Mouse (Mus musculus) lung, postnatal 14 days (tissue): Measurements from ENCODE around the gene Chd3.
"Not testable (repeated sequence)": the region's sequence is repeated elsewhere in the genome, so short reads cannot be mapped to it uniquely, and the experiment has no call there.

ENCODE experiments used
- DNase-seq: peaks from one replicate; pipeline ENCODE4 v3.0.0; 2021

Gene Chd3

DNA sequence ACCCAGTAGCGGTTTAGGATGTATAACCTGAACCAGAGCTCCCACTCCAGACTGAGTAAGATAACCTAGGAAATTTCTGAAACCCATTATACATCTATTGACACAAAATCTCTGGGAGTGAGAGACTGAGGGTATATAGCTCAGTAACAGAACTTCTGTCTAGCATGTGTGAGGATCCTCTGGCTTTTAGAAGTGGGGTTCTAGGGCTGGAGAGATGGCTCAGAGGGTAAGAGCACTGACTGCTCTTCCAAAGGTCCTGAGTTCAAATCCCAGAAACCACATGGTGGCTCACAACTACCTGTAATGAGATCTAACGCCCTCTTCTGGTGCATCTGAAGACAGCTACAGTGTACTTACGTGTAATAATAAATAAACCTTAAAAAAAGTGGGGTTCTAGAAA, 51.2 kb downstream of the Chd3 start:
- not testable (repeated sequence) for DNase-seq

DNA sequence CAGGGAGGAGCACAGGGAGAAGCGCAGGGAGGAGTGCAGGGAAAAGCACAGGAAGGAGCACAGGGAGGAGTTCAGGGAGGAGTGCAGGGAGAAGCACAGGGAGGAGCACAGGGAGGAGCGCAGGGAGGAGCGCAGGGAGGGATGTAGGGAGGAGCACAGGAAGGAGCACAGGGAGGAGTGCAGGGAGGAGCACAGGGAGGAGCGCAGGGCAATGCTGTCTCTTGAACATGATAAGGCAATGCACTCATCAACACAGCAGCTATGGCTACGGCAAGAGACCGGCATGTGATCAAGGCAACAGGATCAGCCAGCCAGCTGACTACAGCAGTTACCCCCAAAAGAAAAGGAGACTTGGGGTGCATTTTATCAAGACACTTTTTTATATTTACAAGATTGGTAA, 52.8 kb downstream of the Chd3 start:
- no peak for DNase-seq

DNA sequence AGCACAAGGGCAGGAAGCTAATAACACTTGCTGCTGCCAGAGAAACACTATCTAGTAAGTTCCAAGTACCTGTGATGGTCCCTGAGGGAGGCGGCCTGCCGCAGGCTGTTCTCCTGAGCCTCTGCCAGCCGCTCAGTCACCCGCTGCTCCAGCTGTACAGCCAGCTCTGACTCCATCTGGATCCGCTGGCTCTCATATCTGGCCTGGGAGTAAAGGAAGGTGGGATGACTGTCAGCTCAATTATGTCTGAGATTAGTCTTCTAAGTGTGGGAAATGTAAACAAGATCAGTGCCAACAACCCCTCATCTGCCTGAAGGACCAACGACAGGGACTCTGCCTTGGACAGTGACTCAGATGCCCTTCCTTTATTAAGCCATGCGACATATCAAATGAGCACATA, 57.9 kb downstream of the Chd3 start:
- DNase-seq = no peak

DNA sequence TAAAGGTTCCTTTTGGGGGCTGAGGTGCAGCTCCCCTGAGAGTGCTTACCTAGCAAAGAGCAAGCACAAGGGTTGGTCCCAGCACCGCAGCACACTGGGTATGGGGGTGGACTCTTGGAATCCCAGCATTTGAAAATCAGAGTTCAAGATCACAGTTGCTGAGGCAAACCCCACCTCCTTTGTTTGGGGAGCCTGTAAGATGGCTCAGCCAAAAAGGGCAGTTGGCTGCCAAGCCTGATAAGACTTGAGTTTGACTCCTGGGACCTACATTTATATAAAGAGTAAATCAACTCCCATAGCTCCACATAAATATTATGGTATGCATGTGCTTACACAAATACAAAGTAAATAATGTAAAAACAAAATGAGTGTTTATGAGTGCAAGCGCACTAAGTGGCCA, 63.2 kb downstream of the Chd3 start:
- DNase-seq = no peak

DNA sequence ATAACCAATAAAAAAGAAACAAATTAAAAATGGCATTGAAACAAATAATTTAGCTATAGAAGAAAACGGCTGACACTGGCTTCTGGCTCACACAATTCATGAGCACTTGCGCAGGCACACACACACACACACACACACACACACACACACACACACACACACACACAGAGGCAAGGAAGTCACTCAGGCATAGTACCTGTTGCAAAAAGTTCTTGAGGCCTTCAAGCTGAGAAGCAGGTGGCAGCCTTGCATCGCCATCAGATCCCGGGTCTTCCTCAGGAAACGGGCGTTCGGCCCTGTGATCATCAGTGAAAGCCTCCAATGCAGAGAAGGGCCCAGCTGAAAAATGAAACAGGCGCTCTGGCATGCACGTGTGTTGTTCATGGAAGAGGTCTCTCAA, 63.9 kb downstream of the Chd3 start:
- DNase-seq = no peak

DNA sequence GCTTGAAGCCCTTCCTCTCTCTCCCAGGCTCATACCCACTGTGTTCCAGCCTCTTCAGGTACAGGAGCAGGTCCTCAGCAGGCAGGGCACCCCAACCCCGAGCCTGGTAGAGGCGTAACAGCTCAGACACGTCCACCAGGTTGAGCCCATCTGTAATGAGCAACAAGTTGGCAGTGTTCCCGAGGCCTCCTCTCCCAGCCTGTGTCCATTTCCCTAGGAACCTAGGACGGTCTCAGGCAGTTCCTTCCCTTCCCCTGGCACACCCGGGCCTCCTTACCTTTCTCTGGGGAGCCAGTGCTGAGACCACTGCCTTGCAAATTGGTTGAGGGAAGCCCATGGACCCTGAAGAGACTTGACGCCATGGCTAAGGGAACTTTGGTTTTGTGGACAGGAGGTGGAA, 66.4 kb downstream of the Chd3 start:
- no peak for DNase-seq

DNA sequence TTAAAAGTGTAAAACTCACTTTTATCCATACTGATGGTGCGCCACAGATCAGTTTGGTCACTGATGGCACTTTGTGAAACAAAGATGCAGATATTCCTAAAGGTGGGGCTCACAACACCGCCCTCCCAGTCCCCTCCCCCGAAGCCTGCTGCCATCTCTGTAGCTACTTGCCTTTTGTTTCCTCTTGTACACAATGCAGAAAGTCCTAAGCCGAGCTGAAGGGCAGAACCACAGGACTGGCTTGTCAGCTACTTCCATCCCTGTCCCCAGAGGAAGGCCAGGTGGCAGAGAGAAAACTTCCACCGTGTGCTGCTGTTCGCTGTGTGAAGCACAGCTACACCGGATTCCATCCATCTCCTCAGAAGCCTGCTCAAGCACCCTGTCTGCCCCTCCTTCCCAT, 71.0 kb downstream of the Chd3 start:
- no peak for DNase-seq

DNA sequence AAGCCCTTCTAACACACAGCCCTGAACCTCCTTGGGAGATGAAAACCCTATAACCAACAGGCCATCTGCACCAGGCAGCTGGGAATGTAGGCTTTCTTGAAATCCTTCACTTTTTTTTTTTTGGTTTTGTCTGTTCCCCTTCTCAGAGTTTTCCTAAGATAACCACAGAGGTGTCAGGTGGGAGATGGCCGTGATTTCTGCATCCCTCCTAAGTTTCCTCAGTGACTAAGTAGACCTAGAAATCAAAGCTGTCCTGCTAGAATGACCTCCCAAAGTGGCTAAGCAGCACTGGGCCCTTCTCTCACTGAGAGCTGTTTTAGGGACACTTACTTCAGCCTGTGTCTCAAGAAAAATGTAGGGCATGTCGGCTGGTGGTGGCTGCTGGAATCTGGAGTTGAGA, 71.4 kb downstream of the Chd3 start:
- DNase-seq = no peak

DNA sequence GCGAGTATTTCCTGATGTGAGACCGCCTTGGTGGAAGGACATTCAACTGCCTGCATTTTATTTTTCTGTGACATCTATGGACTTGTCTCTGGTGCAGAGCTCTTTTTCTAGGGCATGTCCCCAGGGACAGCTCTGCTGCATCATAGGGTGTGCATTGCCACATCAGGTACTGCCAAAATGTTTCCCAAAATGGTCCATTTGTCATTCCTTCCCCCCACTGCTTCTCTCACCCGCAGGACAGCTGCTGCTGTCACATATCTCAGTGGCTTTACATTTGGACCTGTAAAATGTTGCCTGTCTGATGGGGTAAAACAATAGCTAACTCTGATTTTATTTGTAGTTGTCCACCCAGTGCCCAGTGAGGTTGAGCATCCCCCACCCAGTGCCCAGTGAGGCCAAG, 73.9 kb downstream of the Chd3 start:
- no peak for DNase-seq
